Mouse (Mus musculus) lung, embryonic 14.5 days (tissue): ENCODE measurements at regions not wholly inside any gene's neighbourhood (a gene's known extent, or its start where the extent isn't known, plus 50 kb on each side); places are given as distances from the start of the nearest gene placed in this dataset.
A peak's percentile ranks its signal among the peaks of the same experiment; 100 is the strongest.

Experiments
- ATAC-seq: fragments of 200-750 bp; cut with Nextera tagmentation; 2 replicates; pipeline ENCODE4 v1.8.0; 2017; ENCODE audit warnings: mild to moderate bottlenecking, moderate TSS enrichment, moderate library complexity; ENCODE audit not compliant: insufficient read depth
- DNase-seq: peaks from one replicate; pipeline ENCODE4 v3.0.0-alpha.2; 2015
- H3K27ac ChIP-seq: fragments of 300-500 bp; sonication (generic); 2 replicates; pipeline ENCODE4 v1.5.1; 2014; ENCODE audit warnings: low read depth, mild to moderate bottlenecking, moderate library complexity
- H3K27me3 ChIP-seq: fragments of 300-500 bp; sonication (generic); 2 replicates; pipeline ENCODE4 v1.6.1; 2014; ENCODE audit warnings: low read length, control low read depth; ENCODE audit not compliant: insufficient read depth
- H3K36me3 ChIP-seq: fragments of 300-500 bp; sonication (generic); 2 replicates; pipeline ENCODE4 v1.6.1; 2014; ENCODE audit warnings: control low read depth; ENCODE audit not compliant: insufficient read depth
- H3K4me1 ChIP-seq: fragments of 300-500 bp; sonication (generic); 2 replicates; pipeline ENCODE4 v1.6.1; 2014; ENCODE audit warnings: antibody characterized with exemption, control low read depth; ENCODE audit not compliant: insufficient read depth
- H3K4me2 ChIP-seq: fragments of 300-500 bp; sonication (generic); 2 replicates; pipeline ENCODE4 v1.6.1; 2014; ENCODE audit warnings: mild to moderate bottlenecking
- H3K4me3 ChIP-seq: fragments of 300-500 bp; sonication (generic); 2 replicates; pipeline ENCODE4 v1.5.1; 2014; ENCODE audit warnings: low read depth, low read length
- H3K9ac ChIP-seq: fragments of 300-500 bp; sonication (generic); 2 replicates; pipeline ENCODE4 v1.6.1; 2014
- H3K9me3 ChIP-seq: fragments of 300-500 bp; sonication (generic); 2 replicates; pipeline ENCODE4 v1.6.1; 2016; ENCODE audit warnings: low read depth, low read length, control low read depth
- CTCF ChIP-seq: IDR thresholded peaks from 2 replicates; pipeline ENCODE4 v1.5.1; 2016; ENCODE audit warnings: antibody characterized with exemption, low read depth
- WGBS: fragments of 180-500 bp; shearing (Covaris S2); extraction: QIAGEN DNeasy Blood & Tissue Kit; methylation state at CpG from one replicate; pipeline ENCODE4 v1.1.7; 2014; 5-methylcytosine and 5-hydroxymethylcytosine counted together

DNA sequence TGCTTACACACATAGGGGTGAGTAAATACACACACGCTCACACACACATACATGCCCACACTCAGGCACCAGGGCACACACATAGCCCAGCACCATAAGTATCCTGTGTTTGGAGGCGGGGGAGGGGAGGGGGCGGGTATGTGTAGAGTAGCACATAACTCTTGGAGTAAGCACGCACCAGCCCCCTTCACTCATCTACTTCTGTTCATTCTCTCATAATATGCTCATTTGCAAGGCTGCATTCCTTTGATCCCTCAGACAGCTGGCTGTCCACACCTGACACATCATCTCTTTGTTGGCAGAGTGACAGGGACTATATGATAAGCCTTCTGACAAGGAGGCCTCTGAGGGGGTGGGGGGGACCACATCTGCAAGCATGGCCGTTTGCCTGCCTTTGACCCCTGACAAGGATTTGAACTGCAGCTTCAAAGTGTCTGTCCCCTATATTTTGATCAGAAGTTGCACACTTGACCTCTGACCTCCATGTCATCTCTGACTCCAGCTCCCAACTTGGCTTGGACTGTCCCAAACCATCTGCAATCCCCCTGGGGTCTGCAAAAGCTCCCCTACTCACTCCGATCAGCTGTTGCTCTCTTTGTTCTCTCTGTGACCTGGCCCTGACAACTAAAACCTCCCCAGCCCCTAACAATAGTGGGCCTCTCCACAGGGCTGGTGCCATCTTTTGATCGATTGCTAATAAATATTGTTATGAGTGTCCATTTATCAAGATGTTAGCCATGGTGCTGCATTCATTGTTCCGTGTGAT is 95.6 kb upstream of the Btg1 start:
- peak; percentile 76 for DNase-seq
- H3K27me3 ChIP-seq: no peaks in the 10 kb centered on the region
- TF ChIP-seq CTCF: no peak
- H3K36me3 ChIP-seq: no peaks in the 10 kb centered on the region
- no peak overlapping the region for H3K4me3 ChIP-seq
- H3K27ac ChIP-seq: no peak overlapping the region
- 38% methylated on average over 8 of the region's 8 CpGs for WGBS
- ATAC-seq: peak; percentile 87
- no peak overlapping the region for H3K4me2 ChIP-seq
- peaks cover 8% of the 10 kb centered on the region; the same call in 1 of the 2 replicates for H3K4me1 ChIP-seq
- no peaks in the 10 kb centered on the region for H3K9me3 ChIP-seq
- no peak overlapping the region for H3K9ac ChIP-seq

DNA sequence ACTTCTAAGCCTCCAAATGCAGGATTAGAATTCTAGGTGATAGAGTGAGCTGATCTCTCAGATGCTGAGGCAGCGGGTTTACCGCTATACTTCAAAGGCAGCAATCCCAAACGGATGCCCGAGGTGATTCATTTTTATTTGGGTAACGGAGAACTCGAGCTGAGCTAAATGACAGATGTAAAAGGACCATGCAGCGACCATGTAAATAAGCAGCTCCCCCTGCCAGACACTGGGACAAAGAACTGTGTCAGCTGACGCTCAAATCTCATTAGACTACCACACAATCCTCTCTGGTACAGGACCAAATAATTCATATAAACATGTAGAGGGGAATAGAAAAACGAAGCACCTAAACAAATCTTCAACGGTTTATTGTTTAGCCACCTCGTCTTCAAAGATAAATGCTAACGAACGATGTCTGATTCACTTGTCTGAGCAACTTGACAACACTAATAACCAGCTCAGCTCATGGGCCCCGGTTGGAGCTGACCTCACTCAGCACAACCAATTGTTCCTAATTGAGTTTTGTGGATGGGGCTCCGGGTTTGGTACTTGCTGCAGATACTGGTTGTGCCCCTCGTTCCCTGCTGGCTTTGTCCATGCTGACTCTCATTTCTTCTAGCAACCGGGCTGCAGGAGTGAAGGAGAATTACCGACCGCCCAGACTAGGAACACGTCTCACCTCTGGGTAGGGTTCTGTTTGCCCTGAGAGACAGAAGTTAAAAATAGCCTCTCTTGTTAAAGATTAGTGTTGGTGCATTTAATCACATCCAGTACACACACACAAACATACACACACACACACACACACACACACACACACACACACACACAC is 92.6 kb upstream of the Btg1 start:
- Histone ChIP-seq H3K4me3 (no peak overlapping the region), H3K36me3 (no peaks in the 10 kb centered on the region), H3K9ac (no peak overlapping the region), H3K9me3 (no peaks in the 10 kb centered on the region), H3K27ac (no peak overlapping the region), H3K4me1 (peaks cover 8% of the 10 kb centered on the region; the same call in 1 of the 2 replicates), H3K27me3 (no peaks in the 10 kb centered on the region), H3K4me2 (no peak overlapping the region)
- peak; percentile 21 for DNase-seq
- no peak for TF ChIP-seq CTCF
- WGBS: 34% methylated on average over 20 of the region's 20 CpGs
- ATAC-seq: no peak

DNA sequence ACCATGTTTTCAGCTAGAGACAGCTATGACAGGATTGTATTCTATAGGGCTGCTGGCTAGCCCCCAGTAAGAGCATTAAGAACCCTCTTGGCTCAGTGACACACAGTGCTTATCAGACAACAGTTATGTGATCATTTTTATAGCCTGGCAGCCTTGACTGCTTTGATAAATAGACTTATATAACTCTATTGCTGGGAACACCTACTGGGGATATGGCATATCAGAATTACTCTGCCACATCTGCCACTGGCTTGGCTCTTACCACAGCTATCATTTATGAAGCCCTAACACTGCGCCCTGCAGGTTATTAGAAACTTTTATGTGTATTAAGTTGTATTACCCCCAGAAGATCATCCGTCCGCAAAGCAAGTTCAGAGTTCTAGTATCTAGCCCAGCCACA is 88.9 kb upstream of the Btg1 start:
- peaks cover 2% of the 10 kb centered on the region; the same call in 1 of the 2 replicates for H3K4me1 ChIP-seq
- ATAC-seq: no peak
- no peak for DNase-seq
- WGBS: 90% methylated on average over 3 of the region's 3 CpGs
- H3K4me2 ChIP-seq: no peak overlapping the region
- no peaks in the 10 kb centered on the region for H3K27me3 ChIP-seq
- H3K4me3 ChIP-seq: no peak overlapping the region
- no peak overlapping the region for H3K27ac ChIP-seq
- TF ChIP-seq CTCF: no peak
- H3K9ac ChIP-seq: no peak overlapping the region
- no peaks in the 10 kb centered on the region for H3K36me3 ChIP-seq
- no peaks in the 10 kb centered on the region for H3K9me3 ChIP-seq

DNA sequence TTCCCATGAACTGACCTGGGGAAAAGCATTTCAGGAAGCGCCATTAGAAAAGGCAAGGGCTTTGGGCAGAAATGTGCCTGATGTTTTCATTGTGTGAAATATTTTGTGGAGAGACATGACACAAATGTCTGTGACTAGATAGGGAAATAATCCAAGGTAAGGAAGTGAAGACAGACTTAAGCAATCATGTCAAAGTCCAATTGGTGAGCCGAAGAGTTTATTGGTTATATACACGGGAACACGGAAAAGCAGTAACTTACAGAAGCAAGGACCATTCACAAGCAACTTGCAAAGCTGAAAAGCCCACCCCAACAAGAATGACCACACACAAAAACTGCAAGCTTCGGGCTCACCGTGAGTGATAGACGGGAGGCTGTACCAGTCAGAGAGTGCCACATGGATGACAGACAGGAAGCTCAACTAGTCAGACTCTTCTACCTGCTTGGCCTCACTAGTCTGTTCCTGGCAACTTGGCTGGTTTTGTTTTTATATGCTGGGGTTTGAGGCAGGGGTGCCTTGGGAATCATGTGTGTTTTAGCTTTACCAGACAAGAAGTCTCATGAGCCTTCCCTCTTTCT is 82.2 kb upstream of the Btg1 start:
- no peak for TF ChIP-seq CTCF
- H3K9ac ChIP-seq: no peak overlapping the region
- DNase-seq: no peak
- H3K9me3 ChIP-seq: no peaks in the 10 kb centered on the region
- H3K4me3 ChIP-seq: no peak overlapping the region
- H3K36me3 ChIP-seq: no peaks in the 10 kb centered on the region
- H3K27ac ChIP-seq: no peak overlapping the region
- 80% methylated on average over 7 of the region's 7 CpGs for WGBS
- H3K4me1 ChIP-seq: no peaks in the 10 kb centered on the region
- no peak for ATAC-seq
- no peak overlapping the region for H3K4me2 ChIP-seq
- no peaks in the 10 kb centered on the region for H3K27me3 ChIP-seq

DNA sequence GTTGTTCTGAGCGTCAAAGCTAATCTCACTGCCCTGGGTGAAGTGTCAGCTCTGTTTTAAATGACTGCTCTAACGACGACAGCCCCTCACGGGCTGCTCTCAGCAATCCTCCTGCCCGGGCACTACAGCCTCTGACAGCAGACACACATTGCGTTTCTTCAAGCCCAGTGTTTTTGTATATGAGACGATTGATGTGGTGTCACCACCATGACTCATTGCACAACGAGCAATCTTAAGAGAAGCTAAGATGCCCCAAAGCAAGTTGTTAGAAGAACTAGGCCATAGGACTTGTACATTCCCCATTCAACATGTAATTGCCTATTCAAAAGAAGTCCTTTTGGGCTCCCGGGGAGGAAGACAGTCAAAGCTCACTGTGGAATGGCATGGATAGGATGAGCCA is 81.3 kb upstream of the Btg1 start:
- Histone ChIP-seq H3K4me2 (no peak overlapping the region), H3K9ac (no peak overlapping the region), H3K27ac (no peak overlapping the region), H3K36me3 (no peaks in the 10 kb centered on the region), H3K27me3 (no peaks in the 10 kb centered on the region), H3K9me3 (no peaks in the 10 kb centered on the region), H3K4me3 (no peak overlapping the region), H3K4me1 (no peaks in the 10 kb centered on the region)
- no peak for TF ChIP-seq CTCF
- peak; percentile 30 for DNase-seq
- 31% methylated on average over 9 of the region's 9 CpGs for WGBS
- no peak for ATAC-seq

DNA sequence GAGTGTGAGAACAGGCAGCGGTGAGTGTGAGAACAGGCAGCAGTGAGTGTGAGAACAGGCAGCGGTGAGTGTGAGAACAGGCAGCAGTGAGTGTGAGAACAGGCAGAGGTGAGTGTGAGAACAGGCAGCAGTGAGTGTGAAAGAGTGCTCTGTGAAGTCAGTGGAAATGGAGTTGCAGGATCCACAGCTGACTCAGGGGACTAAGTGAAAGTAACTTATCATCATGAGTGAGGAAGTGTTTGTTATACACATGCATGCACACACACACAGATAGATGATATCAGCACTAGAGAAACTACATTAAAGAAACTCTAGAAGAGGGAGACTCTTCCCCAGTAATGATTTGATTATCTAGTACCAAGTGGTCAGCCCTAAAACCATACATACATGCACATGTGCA is 76.0 kb upstream of the Btg1 start:
- H3K4me2 ChIP-seq: no peak overlapping the region
- H3K9ac ChIP-seq: no peak overlapping the region
- H3K4me1 ChIP-seq: no peaks in the 10 kb centered on the region
- no peak overlapping the region for H3K4me3 ChIP-seq
- no peaks in the 10 kb centered on the region for H3K36me3 ChIP-seq
- TF ChIP-seq CTCF: no peak
- DNase-seq (no peak), ATAC-seq (no peak)
- H3K9me3 ChIP-seq: no peaks in the 10 kb centered on the region
- no peak overlapping the region for H3K27ac ChIP-seq
- no peaks in the 10 kb centered on the region for H3K27me3 ChIP-seq
- 94% methylated on average over 2 of the region's 2 CpGs for whole genome bisulfite sequencing

DNA sequence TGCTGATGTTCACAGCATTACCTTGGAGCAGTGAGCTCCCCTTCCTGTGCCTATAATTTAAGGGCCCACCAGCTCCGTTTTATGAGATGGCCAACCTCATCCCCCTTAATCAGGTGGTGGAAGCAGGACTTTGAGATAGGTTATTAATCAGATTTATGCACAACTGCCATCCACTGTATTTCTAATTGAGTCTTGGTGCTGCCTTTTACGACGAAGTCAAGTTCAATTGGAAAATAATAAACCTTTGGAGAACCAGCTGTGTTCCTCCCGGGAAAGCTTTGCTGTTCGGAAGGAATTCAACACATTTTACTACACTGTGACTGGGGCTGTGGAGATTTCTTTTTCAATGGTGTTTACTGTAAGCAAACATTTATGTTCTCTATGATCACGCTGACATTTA is 71.5 kb upstream of the Btg1 start:
- no peak overlapping the region for H3K4me3 ChIP-seq
- H3K27me3 ChIP-seq: no peaks in the 10 kb centered on the region
- H3K9ac ChIP-seq: no peak overlapping the region
- H3K27ac ChIP-seq: no peak overlapping the region
- no peaks in the 10 kb centered on the region for H3K9me3 ChIP-seq
- WGBS: 49% methylated on average over 6 of the region's 6 CpGs
- no peaks in the 10 kb centered on the region for H3K4me1 ChIP-seq
- DNase-seq (peak; percentile 21), ATAC-seq (no peak; the same call in 1 of the 2 replicates)
- H3K36me3 ChIP-seq: no peaks in the 10 kb centered on the region
- no peak overlapping the region for H3K4me2 ChIP-seq
- TF ChIP-seq CTCF: no peak
